Mouse (Mus musculus) gastrocnemius, adult 2 months (tissue): ENCODE measurements around the gene Qtrt1. TPM values are rescaled to one million over a fixed set of nuclear protein-coding genes. Genes with fewer than 3 reads are reported as not detected.

Experiments
- DNase-seq: peaks from one replicate; pipeline ENCODE4 v3.0.0; 2022
- H3K27ac ChIP-seq: fragments of 200-600 bp; 2 replicates; pipeline ENCODE4 v1.8.1; 2022; ENCODE audit warnings: mild to moderate bottlenecking
- H3K4me3 ChIP-seq: fragments of 200-600 bp; 2 replicates; pipeline ENCODE4 v1.8.1; 2022; ENCODE audit warnings: mild to moderate bottlenecking, moderate library complexity
- CTCF ChIP-seq: fragments of 200-600 bp; IDR thresholded peaks from 2 replicates; pipeline ENCODE4 v1.8.1; 2022; ENCODE audit warnings: antibody characterized with exemption, mild to moderate bottlenecking, moderate library complexity
- intact Hi-C: fragments of 180-260 bp; cut with DNase I; formaldehyde crosslinking; loops from one replicate; pipeline ENCODE4 v1.15.1; 2025
- long read RNA-seq, 2 experiments: library from polyadenylated mRNA; stranded (forward); transcript quantifications; one replicate each; pipeline ENCODE4 v2.0.0; 2021
- total RNA-seq, 2 experiments: library from RNA; stranded (reverse); gene quantifications; 2 replicates each; pipeline ENCODE4 v1.2.3; 2021

Gene Qtrt1
- 1 to 10 TPM; 7.0 to 8.4 TPM for total RNA-seq
- long read RNA-seq, experiment 1, transcript Qtrt1-201 (10 exons, 1,316 nt): major isoform, 6 of 7 reads
- long read RNA-seq, experiment 1, partial matches to known transcripts: 0 of 7 reads
- long read RNA-seq, experiment 1, other reads (novel, unspliced or antisense): 1 of 7 reads
- long read RNA-seq, experiment 2, transcript Qtrt1-201 (10 exons, 1,316 nt): major isoform, 7 of 11 reads
- long read RNA-seq, experiment 2, partial matches to known transcripts: 0 of 11 reads
- long read RNA-seq, experiment 2, other reads (novel, unspliced or antisense): 4 of 11 reads

GRCm38 (mm10) chr9:21411669-21412550, at the start of gene Qtrt1:
Qtrt1 (plus strand) TSS chr9:21411837.
- Histone ChIP-seq H3K27ac (peak within 1 kb of the TSS; percentile 90), H3K4me3 (peak within 1 kb of the TSS; percentile 88)
- TF ChIP-seq CTCF: no peak
- intact Hi-C loops: loop anchor here (2.0 to 5.0 kb wide), 2 partner anchors 99 to 190 kb away; partner anchors contain the start of gene Ap1m2
- peak; percentile 89 for DNase-seq

GRCm38 (mm10) chr9:21366541-21367220, 45.0 kb upstream of the Qtrt1 start:
- DNase-seq: peak; percentile 68
- peak overlapping the region; percentile 94 for H3K27ac ChIP-seq
- H3K4me3 ChIP-seq: peak overlapping the region; percentile 95
- intact Hi-C loops: loop anchor here (1.0 to 2.0 kb wide), 2 partner anchors 44 to 100 kb away; no protein-coding TSS in a partner anchor
- peak; percentile 79 for TF ChIP-seq CTCF

- intact Hi-C loops: loop anchor here (2.0 kb wide), 1 partner anchor 99 kb away; no protein-coding TSS in a partner anchor
- no peak for TF ChIP-seq CTCF
These were observed 44.1 kb upstream of the Qtrt1 start, which contains the start of gene Ilf3 for GRCm38 (mm10) chr9:21367357-21368111. Ilf3 (plus strand) TSS chr9:21367871.

GRCm38 (mm10) chr9:21368131-21368584, 43.5 kb upstream of the Qtrt1 start:
- peak overlapping the region; percentile 95 for H3K4me3 ChIP-seq
- intact Hi-C loops: no loop called here
- DNase-seq: peak; percentile 79
- no peak for TF ChIP-seq CTCF
- H3K27ac ChIP-seq: peak overlapping the region; percentile 94

More at GRCm38 (mm10) chr9:21367357-21368111, 44.1 kb upstream of the Qtrt1 start, which contains the start of gene Ilf3:
- peak within 1 kb of the TSS; percentile 95 for H3K4me3 ChIP-seq
- peak; percentile 100 for DNase-seq
- peak within 1 kb of the TSS; percentile 94 for H3K27ac ChIP-seq

- TF ChIP-seq CTCF: no peak
- Histone ChIP-seq H3K27ac (peak overlapping the region; percentile 94; the same call in 1 of the 2 replicates), H3K4me3 (peak overlapping the region; percentile 95)
- DNase-seq: no peak
- intact Hi-C loops: no loop called here
These were observed 42.6 kb upstream of the Qtrt1 start for GRCm38 (mm10) chr9:21369080-21369479.

- Histone ChIP-seq H3K27ac (no peak overlapping the region), H3K4me3 (no peak overlapping the region)
- no peak for DNase-seq
- intact Hi-C loops: no loop called here
- TF ChIP-seq CTCF: no peak
These were observed 40.8 kb upstream of the Qtrt1 start for GRCm38 (mm10) chr9:21370876-21371275.

GRCm38 (mm10) chr9:21372508-21372907, 39.1 kb upstream of the Qtrt1 start:
- no peak for DNase-seq
- intact Hi-C loops: no loop called here
- TF ChIP-seq CTCF: no peak
- Histone ChIP-seq H3K4me3 (no peak overlapping the region), H3K27ac (no peak overlapping the region)

- intact Hi-C loops: no loop called here
- H3K27ac ChIP-seq: no peak overlapping the region
- no peak for TF ChIP-seq CTCF
- H3K4me3 ChIP-seq: no peak overlapping the region
- DNase-seq: no peak
These were observed 32.4 kb upstream of the Qtrt1 start for GRCm38 (mm10) chr9:21379195-21379594.

- intact Hi-C loops: no loop called here
- Histone ChIP-seq H3K27ac (peak overlapping the region; percentile 10), H3K4me3 (no peak overlapping the region)
- no peak for DNase-seq
- peak; percentile 14; the same call in 1 of the 2 replicates for TF ChIP-seq CTCF
These were observed 30.8 kb upstream of the Qtrt1 start for GRCm38 (mm10) chr9:21380868-21381267.

- intact Hi-C loops: no loop called here
- no peak for DNase-seq
- no peak for TF ChIP-seq CTCF
- H3K27ac ChIP-seq: no peak overlapping the region
- H3K4me3 ChIP-seq: no peak overlapping the region
These were observed 27.7 kb upstream of the Qtrt1 start for GRCm38 (mm10) chr9:21383966-21384365.

GRCm38 (mm10) chr9:21392646-21393175, 18.9 kb upstream of the Qtrt1 start:
- H3K27ac ChIP-seq: no peak overlapping the region
- no peak for TF ChIP-seq CTCF
- intact Hi-C loops: no loop called here
- DNase-seq: no peak
- no peak overlapping the region for H3K4me3 ChIP-seq
